Mouse (Mus musculus): ENCODE measurements at regions not wholly inside any gene's neighbourhood (a gene's known extent, or its start where the extent isn't known, plus 50 kb on each side); places are given as distances from the start of the nearest gene placed in this dataset.

DNA sequence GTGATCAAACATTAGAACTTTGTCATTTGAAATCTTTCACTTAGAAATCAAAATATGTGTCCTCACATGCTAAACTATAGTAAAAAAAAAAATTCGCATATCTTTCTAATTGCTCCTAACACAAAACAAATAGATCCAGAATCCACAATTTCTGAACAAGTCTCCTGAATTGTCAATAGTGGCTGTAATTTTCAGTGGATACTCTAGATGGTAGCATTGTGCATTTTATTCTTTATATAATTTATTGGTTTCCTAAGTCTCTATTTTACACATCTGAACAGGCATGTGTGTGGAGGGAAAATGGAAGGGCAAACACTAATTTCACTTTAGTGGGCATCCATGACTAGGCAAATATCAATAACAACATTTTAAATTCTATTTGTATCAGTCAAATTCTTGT is 63.7 kb upstream of the Tnmd start:
- DNase-seq (ENCODE audit: extremely low spot score in 1 of 2, low spot score in 1 of 2): peak in 1 of 2 experiments; percentile 40

DNA sequence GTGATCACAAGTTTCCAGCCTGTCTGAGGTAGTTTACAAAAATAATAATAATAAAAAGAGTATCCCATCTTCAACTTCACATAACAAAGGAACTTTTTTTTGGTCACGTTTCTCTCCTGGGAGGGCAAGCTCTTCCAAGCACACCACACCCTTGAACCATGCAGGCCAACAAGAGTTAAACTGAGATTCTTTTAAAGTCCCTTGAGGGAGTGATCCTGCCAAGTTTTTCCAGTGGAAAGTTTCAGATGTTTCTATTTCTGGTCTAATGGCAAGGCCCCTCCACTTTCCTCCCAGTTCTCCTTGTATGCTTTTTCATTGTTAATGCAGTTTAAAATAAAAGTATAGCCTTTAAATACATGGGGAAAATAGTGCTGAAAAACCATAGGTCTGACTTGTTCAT is 65.2 kb upstream of the Pcdh19 start:
- no peak for DNase-seq (ENCODE audit: extremely low spot score in 1 of 2, low spot score in 1 of 2)

DNA sequence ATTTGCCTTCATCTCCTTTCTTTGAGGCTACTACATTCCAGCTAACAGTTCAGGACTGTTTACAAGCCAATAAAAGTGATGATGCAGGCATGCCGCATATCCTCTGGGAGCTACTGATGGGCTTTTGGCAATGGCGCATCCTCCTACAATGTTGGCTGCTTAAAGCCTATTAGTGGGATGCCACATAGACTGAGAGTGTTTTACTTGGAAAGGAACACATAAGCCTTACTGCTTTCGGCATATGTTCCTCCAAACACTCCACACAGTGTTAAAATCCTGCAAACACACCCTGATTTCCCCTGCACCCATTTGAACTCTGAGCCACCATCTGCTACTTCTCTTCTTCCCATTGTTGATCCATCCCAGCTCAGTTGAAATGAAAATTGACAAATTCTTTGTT is 63.4 kb upstream of the Pcdh19 start:
- peak in 1 of 2 experiments; percentile 4 for DNase-seq (ENCODE audit: extremely low spot score in 1 of 2, low spot score in 1 of 2)

DNA sequence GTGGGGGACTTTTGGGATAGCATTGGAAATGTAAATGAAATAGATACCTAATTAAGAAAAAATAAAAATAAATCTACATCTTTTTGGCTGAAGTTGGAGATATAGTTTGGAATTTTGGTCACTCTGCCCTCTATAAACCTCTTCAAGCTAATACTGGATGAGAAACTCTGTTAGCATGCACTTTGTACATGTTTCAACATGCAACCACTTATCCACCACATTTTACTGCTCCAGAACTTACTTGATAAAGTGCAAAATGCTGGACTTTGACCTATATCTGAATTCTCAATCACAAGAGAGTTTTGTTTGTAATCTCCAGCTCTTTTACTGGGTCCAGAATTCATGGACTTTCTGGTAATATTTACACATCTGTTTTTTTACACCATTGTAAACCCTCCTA is 54.7 kb upstream of the Pcdh19 start:
- DNase-seq (ENCODE audit: extremely low spot score in 1 of 2, low spot score in 1 of 2): no peak

DNA sequence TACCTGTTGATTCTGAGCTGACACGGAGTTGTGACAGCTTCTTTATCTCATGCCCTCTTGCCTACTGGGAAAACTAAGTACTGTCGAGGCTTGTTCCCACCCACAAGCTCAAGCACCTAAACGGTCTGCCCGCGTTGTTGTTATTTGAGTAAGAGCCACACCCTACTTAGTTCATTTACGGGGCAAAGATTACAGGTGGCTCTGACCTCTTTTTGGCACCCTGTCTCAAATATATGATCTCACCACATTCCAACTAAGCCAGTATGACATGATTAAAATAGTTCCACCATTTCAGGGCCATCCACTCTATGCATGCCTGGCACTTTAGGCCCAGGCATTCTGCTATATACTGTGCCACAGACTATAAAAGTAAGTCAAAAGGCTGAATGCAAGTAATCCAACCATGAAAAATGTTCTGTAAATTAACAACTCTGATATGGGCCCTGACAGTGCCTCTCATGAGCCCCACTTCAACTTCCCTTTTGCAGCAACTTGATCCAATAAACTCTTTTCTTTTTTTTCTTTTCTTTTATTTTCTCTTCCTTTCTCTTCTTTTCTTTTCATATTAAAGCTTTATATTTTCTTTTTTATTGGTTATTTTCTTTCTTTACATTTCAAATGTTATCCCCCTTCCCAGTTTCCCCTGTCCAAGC is 50.3 kb upstream of the Pcdh19 start:
- no peak for DNase-seq (ENCODE audit: extremely low spot score in 1 of 2, low spot score in 1 of 2)
